ENCODE assay signal across 20 mouse cellular contexts in the genomic region with DNA sequence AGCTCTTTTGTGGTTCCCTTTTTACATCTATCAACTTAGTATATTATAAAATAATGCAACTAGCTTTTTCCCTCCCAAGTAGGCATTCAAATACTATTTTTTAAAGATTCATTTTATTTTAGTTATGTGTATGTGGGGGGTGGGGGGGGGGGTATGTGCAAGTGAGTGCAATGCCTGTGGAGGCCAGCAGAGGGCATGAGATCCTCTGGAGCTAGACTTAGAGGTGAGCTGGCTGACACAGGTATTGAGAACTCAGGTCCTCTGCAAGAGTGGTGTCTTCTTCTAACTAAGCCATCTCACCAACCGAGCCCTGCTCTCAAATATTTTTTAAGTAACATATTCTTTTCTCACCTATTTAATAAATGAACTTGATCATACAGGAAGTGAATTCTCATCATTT. TPM values are rescaled to one million over a fixed set of nuclear protein-coding genes. Genes with fewer than 3 reads are reported as not detected.
DNase-seq lines count a peak whose midpoint lies in the region; ATAC-seq and TF ChIP-seq lines count a peak whose summit lies in the region.
"Had no signal": no experiment of that assay in that cellular context is flagged by ENCODE, and none has a peak within 500 bp of the region (broad histone marks: within the 10 kb centered on the region; RNA-seq: fewer than 3 reads in every experiment).

No protein-coding gene starts in this region.

- peak; percentile 31 for TF ChIP-seq CTCF in heart, postnatal 0 days (IDR thresholded peaks at IDR 0.05; ENCODE audit: low read depth)
- 0 out of 2 replicates have a peak, but pooled peaks have one; percentile 14 for TF ChIP-seq CTCF in lung, adult 2 months (IDR thresholded peaks at IDR 0.05; ENCODE audit: insufficient read depth, low read length)
- 0 out of 2 replicates have a peak, but pooled peaks have one; percentile 2 for TF ChIP-seq CTCF in E14TG2a.4 (conservative IDR thresholded peaks at IDR 0.05; ENCODE audit: low read length)

- no peak overlapping the region for H3K9ac ChIP-seq in heart, postnatal 0 days (replicated peaks; ENCODE audit: low read depth, low read length)
- H3K9ac ChIP-seq in heart, embryonic 12.5 days: no peak overlapping the region
- no peak overlapping the region for H3K9ac ChIP-seq in forebrain, embryonic 15.5 days (replicated peaks)
- H3K9ac ChIP-seq: hindbrain, embryonic 14.5 days; midbrain, embryonic 12.5 days had no signal

- H3K4me3 ChIP-seq in heart, postnatal 0 days (ENCODE audit: low read depth, low read length): no peak overlapping the region
- no peak overlapping the region for H3K4me3 ChIP-seq in heart, embryonic 12.5 days
- no peak overlapping the region for H3K4me3 ChIP-seq in lung, adult 2 months (replicated peaks; ENCODE audit: extremely low read depth, low read depth, low read length)
- no peak overlapping the region for H3K4me3 ChIP-seq in E14TG2a.4 (replicated peaks; ENCODE audit: low read length)
- no peak overlapping the region for H3K4me3 ChIP-seq in forebrain, embryonic 15.5 days
- H3K4me3 ChIP-seq: embryonic facial prominence, embryonic 10.5 days; midbrain, embryonic 12.5 days had no signal

- 97% methylated on average over 1 of the region's 1 CpGs for WGBS in heart, postnatal 0 days
- WGBS in heart, embryonic 12.5 days: 82% methylated on average over 1 of the region's 1 CpGs
- WGBS in lung, adult 2 months: 97% methylated on average over 1 of the region's 1 CpGs
- 91% methylated on average over 1 of the region's 1 CpGs for whole genome bisulfite sequencing in forebrain, embryonic 15.5 days

- 0 out of 2 replicates have a peak, but pooled peaks cover 2% of the 10 kb centered on the region for H3K36me3 ChIP-seq in heart, postnatal 0 days (replicated peaks; ENCODE audit: control insufficient read depth, insufficient read depth, low read length)
- no peaks in the 10 kb centered on the region for H3K36me3 ChIP-seq in heart, embryonic 12.5 days
- H3K36me3 ChIP-seq in E14TG2a.4 (ENCODE audit: insufficient read depth, low read length): no peaks in the 10 kb centered on the region
- no peaks in the 10 kb centered on the region for H3K36me3 ChIP-seq in forebrain, embryonic 15.5 days
- H3K36me3 ChIP-seq: embryonic facial prominence, embryonic 10.5 days; midbrain, embryonic 12.5 days had no signal

- H3K27ac ChIP-seq in heart, postnatal 0 days (ENCODE audit: low read depth): no peak overlapping the region
- no peak overlapping the region for H3K27ac ChIP-seq in heart, embryonic 12.5 days (ENCODE audit: poor library complexity, severe bottlenecking)
- H3K27ac ChIP-seq in forebrain, embryonic 15.5 days (replicated peaks): no peak overlapping the region
- H3K27ac ChIP-seq: embryonic facial prominence, embryonic 10.5 days; hindbrain, embryonic 14.5 days; midbrain, embryonic 12.5 days had no signal

- no peak for ATAC-seq in heart, postnatal 0 days (ENCODE audit: insufficient read depth, low read depth)
- ATAC-seq in heart, embryonic 12.5 days (ENCODE audit: insufficient number of reproducible peaks, low FRiP score): no peak
- ATAC-seq in forebrain, embryonic 15.5 days (replicated peaks): no peak

- no peak for TF ChIP-seq EP300 in heart, postnatal 0 days (IDR thresholded peaks at IDR 0.05; ENCODE audit: low read depth)

- no peak for TF ChIP-seq POLR2A in lung, adult 2 months (IDR thresholded peaks at IDR 0.05; ENCODE audit: borderline replicate concordance, extremely low read depth, low read depth, low read length)

- no peaks in the 10 kb centered on the region for H3K27me3 ChIP-seq in heart, postnatal 0 days (ENCODE audit: control insufficient read depth, insufficient read depth, low read length)
- no peaks in the 10 kb centered on the region for H3K27me3 ChIP-seq in heart, embryonic 12.5 days (replicated peaks)
- H3K27me3 ChIP-seq in E14TG2a.4 (ENCODE audit: insufficient read depth, low read length): no peaks in the 10 kb centered on the region
- no peaks in the 10 kb centered on the region for H3K27me3 ChIP-seq in forebrain, embryonic 15.5 days
- H3K27me3 ChIP-seq: midbrain, embryonic 12.5 days had no signal

- no peak overlapping the region for H3K4me2 ChIP-seq in heart, postnatal 0 days (ENCODE audit: low read depth, low read length)
- H3K4me2 ChIP-seq in heart, embryonic 12.5 days: no peak overlapping the region
- no peak overlapping the region for H3K4me2 ChIP-seq in forebrain, embryonic 15.5 days (replicated peaks)
- H3K4me2 ChIP-seq: hindbrain, embryonic 14.5 days; midbrain, embryonic 12.5 days had no signal

- DNase-seq in heart, postnatal 0 days (ENCODE audit: low spot score): no peak
- DNase-seq in lung, adult 2 months: no peak
- no peak for DNase-seq in lung, postnatal 14 days
- DNase-seq in induced T-regulatory cell, adult 2 months (ENCODE audit: low read depth): peak; percentile 3
- DNase-seq: adrenal gland, adult 2 months; cerebellum, postnatal 25 days; heart, postnatal 10 days; layer of hippocampus, adult 9-11 months; right cerebral cortex, postnatal 14 days; thymus, postnatal 25 days had no signal

- peaks cover 14% of the 10 kb centered on the region for H3K4me1 ChIP-seq in heart, postnatal 0 days (ENCODE audit: control insufficient read depth, insufficient read depth)
- H3K4me1 ChIP-seq in heart, embryonic 12.5 days (replicated peaks): peaks cover 22% of the 10 kb centered on the region
- no peaks in the 10 kb centered on the region for H3K4me1 ChIP-seq in lung, adult 2 months (ENCODE audit: control insufficient read depth, insufficient read depth, low read length)
- peaks cover 20% of the 10 kb centered on the region for H3K4me1 ChIP-seq in E14TG2a.4 (replicated peaks; ENCODE audit: low read depth, low read length)
- H3K4me1 ChIP-seq in forebrain, embryonic 15.5 days: no peaks in the 10 kb centered on the region
- H3K4me1 ChIP-seq: embryonic facial prominence, embryonic 10.5 days; midbrain, embryonic 12.5 days had no signal

- no peaks in the 10 kb centered on the region for H3K9me3 ChIP-seq in heart, postnatal 0 days (replicated peaks; ENCODE audit: control insufficient read depth, low read length)
- H3K9me3 ChIP-seq in heart, embryonic 12.5 days (replicated peaks): no peaks in the 10 kb centered on the region
- H3K9me3 ChIP-seq in E14TG2a.4 (ENCODE audit: low read length): no peaks in the 10 kb centered on the region
- no peaks in the 10 kb centered on the region for H3K9me3 ChIP-seq in forebrain, embryonic 15.5 days
- H3K9me3 ChIP-seq: embryonic facial prominence, embryonic 10.5 days; midbrain, embryonic 12.5 days had no signal

RNA-seq across cellular contexts. Expression of a gene that starts 7.6 kb away (rescaled TPM):
- 148 TPM in 2 replicates for total RNA-seq in heart, postnatal 0 days (2014; rRNA removed; ENCODE audit: low replicate concordance)
- polyA plus RNA-seq in heart, postnatal 0 days (2015; fragmentation: Nextera tagmentation; extraction: Ambion mirVana): 92.5 and 94.9 TPM in 2 replicates
- 1.1 and 1.3 TPM in 2 replicates for polyA plus RNA-seq in heart, embryonic 12.5 days (2016; fragmentation: Nextera tagmentation; extraction: Ambion mirVana)
- 2.5 and 7.9 TPM in 2 replicates for polyA plus RNA-seq in lung, adult 2 months (2012; rRNA removed)
- not detected in 2 replicates for polyA plus RNA-seq in forebrain, embryonic 15.5 days (2015; fragmentation: Nextera tagmentation; extraction: Ambion mirVana)
- total RNA-seq: adrenal gland, adult 2 months had no signal
- polyA plus RNA-seq: adrenal gland, adult 2 months; embryonic facial prominence, embryonic 10.5 days; hindbrain, embryonic 14.5 days; kidney, embryonic 14.5 days; limb, embryonic 11.5 days; midbrain, embryonic 12.5 days had no signal

RNA-seq across cellular contexts. Expression of a gene that starts 31.1 kb away (rescaled TPM):
- total RNA-seq in heart, postnatal 0 days (2014; rRNA removed; ENCODE audit: low replicate concordance): not detected in 2 replicates
- polyA plus RNA-seq in heart, postnatal 0 days (2015; fragmentation: Nextera tagmentation; extraction: Ambion mirVana): not detected in 2 replicates
- polyA plus RNA-seq in heart, embryonic 12.5 days (2016; fragmentation: Nextera tagmentation; extraction: Ambion mirVana): not detected in 2 replicates
- polyA plus RNA-seq in lung, adult 2 months (2012; rRNA removed): not detected in 2 replicates
- not detected in 2 replicates for polyA plus RNA-seq in forebrain, embryonic 15.5 days (2015; fragmentation: Nextera tagmentation; extraction: Ambion mirVana)
- total RNA-seq: adrenal gland, adult 2 months; granulocyte monocyte progenitor cell, adult 5-6 weeks; heart, postnatal 10 days had no signal
- polyA plus RNA-seq: adrenal gland, adult 2 months; embryonic facial prominence, embryonic 10.5 days; hindbrain, embryonic 14.5 days; kidney, embryonic 14.5 days; limb, embryonic 11.5 days; lung, embryonic 16.5 days; midbrain, embryonic 12.5 days had no signal

RNA-seq across cellular contexts. Expression of a gene that starts 34.6 kb away (rescaled TPM):
- not detected in 2 replicates for total RNA-seq in heart, postnatal 0 days (2014; rRNA removed; ENCODE audit: low replicate concordance)
- not detected in 2 replicates for polyA plus RNA-seq in heart, postnatal 0 days (2015; fragmentation: Nextera tagmentation; extraction: Ambion mirVana)
- not detected in 2 replicates for polyA plus RNA-seq in heart, embryonic 12.5 days (2016; fragmentation: Nextera tagmentation; extraction: Ambion mirVana)
- not detected in 2 replicates for polyA plus RNA-seq in lung, adult 2 months (2012; rRNA removed)
- 0.10 and 0.20 TPM in 2 replicates for polyA plus RNA-seq in forebrain, embryonic 15.5 days (2015; fragmentation: Nextera tagmentation; extraction: Ambion mirVana)
- total RNA-seq: granulocyte monocyte progenitor cell, adult 5-6 weeks; heart, postnatal 10 days had no signal
- polyA plus RNA-seq: adrenal gland, adult 2 months; embryonic facial prominence, embryonic 10.5 days; hindbrain, embryonic 14.5 days; kidney, embryonic 14.5 days; midbrain, embryonic 12.5 days had no signal

Comparison
In these comparisons a context has a peak if more than half of its experiments do, and no peak if none do; other contexts are left out.
1. RNA of a gene that starts 7.6 kb away (polyA plus RNA-seq): 92.5 to 94.9 TPM in heart, postnatal 0 days; 2.5 to 7.9 TPM in lung, adult 2 months, 1.1 to 1.3 TPM in heart, embryonic 12.5 days and not detected in forebrain, embryonic 15.5 days; every median in the first group is over 10 times any median in the second.
2. Peak in every context shown above with its lines, with median percentiles within 50 percentile points of each other: CTCF ChIP-seq.